Mouse (Mus musculus): ENCODE results near the gene Rpl23a. TPM values are rescaled to one million over a fixed set of nuclear protein-coding genes. Genes with fewer than 3 reads are reported as not detected.
"Not testable (repeated sequence)": the region's sequence is repeated elsewhere in the genome, so short reads cannot be mapped to it uniquely, and the experiment has no call there.

Rpl23a gene
- polyA plus RNA-seq, 1 experiment = 867 TPM

DNA sequence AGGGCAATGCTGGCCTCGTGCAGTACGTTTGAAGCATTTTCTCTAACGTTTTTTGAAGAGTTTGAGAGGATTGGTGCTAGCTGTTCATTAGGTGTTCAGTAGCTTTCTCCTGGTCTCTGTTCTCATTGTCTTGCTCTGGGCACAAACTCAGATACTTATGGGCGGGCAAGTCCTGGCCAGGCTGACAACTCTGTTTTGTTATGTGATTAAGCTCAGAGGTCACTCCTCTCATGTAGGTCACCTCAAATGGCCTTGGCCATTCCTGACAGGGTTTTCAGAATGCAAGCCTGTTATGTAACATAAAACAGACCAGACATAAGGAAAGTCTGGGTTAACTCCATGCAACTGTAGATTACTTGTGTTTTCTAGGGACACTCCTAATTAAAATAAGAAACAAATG, 45.8 kb downstream of the Rpl23a start:
- no peak for TF ChIP-seq POLR2A (IDR thresholded peaks at IDR 0.05; ENCODE audit: borderline replicate concordance, low read depth, low read length)
- TF ChIP-seq CTCF (IDR thresholded peaks at IDR 0.05; ENCODE audit: low read depth, low read length) = no peak
- Histone ChIP-seq H3K27ac (ENCODE audit: insufficient read depth, low read depth, low read length) (no peak overlapping the region), H3K4me1 (ENCODE audit: control insufficient read depth, insufficient read depth, low read length) (peaks cover 15% of the 10 kb centered on the region), H3K4me3 (ENCODE audit: insufficient read depth, low read length) (no peak overlapping the region)

DNA sequence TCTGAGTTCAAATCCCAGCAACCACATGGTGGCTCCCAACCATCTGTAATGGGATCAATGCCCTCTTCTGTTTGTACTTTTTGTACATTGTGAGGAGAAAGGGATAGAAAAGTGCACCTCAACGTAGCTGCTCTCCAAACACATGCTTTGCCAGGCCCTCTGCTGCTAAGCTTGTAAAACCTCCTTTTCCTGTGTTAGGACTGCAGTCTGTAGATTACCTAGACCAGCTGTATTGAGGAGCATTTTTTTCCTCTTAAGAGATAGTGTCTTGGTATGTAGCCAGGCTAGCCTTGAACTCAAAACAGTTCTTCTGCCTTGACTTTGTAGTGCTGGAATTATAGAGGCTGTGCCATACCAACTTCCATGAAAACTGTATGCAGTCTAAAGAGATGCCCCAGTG, 47.3 kb downstream of the Rpl23a start:
- peaks cover 15% of the 10 kb centered on the region for H3K4me1 ChIP-seq (ENCODE audit: control insufficient read depth, insufficient read depth, low read length)
- no peak for TF ChIP-seq POLR2A (IDR thresholded peaks at IDR 0.05; ENCODE audit: borderline replicate concordance, low read depth, low read length)
- no peak for TF ChIP-seq CTCF (IDR thresholded peaks at IDR 0.05; ENCODE audit: low read depth, low read length)
- H3K27ac ChIP-seq (ENCODE audit: insufficient read depth, low read depth, low read length) = no peak overlapping the region
- H3K4me3 ChIP-seq (ENCODE audit: insufficient read depth, low read length) = no peak overlapping the region

DNA sequence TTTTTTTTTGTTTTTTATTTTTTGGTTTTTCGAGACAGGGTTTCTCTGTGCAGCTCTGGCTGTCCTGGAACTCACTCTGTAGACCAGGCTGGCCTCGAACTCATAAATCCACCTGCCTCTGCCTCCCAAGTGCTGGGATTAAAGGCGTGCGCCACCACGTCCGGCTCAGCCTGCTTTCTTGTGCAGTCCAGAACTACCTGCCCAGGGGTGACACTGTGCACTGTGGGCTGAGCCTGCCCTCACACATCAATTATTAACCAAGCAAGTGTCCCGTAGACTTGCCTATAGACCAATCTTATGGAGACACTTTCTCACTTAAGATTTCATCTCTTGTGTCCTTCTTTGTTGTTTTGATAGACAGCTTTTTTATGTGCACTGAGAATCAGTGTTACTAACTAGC, 48.1 kb downstream of the Rpl23a start:
- H3K4me1 ChIP-seq (ENCODE audit: control insufficient read depth, insufficient read depth, low read length) = peaks cover 15% of the 10 kb centered on the region
- H3K4me3 ChIP-seq (ENCODE audit: insufficient read depth, low read length); H3K27ac ChIP-seq (ENCODE audit: insufficient read depth, low read depth, low read length): not testable (repeated sequence)

DNA sequence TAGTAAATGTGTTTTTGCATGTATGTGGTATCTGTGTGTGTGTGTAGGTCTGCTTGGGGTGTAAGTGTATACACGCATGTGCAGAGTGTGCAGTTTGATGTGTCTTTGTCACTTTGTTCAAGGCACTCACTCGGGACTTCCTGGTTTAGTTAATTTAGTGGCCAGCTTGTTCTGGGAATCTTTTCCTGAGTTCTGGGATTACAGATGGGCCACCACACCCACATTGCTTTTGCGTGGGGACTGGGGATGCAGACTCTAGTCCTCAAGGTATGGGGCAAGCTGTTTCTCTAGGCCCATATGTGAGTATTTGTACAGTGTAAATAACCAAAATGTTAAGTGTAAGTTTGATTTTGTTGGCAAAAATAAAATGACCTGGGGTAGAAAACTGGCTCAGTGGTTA, 49.0 kb downstream of the Rpl23a start:
- Histone ChIP-seq H3K27ac (ENCODE audit: insufficient read depth, low read depth, low read length) (no peak overlapping the region), H3K4me1 (ENCODE audit: control insufficient read depth, insufficient read depth, low read length) (peaks cover 15% of the 10 kb centered on the region), H3K4me3 (ENCODE audit: insufficient read depth, low read length) (no peak overlapping the region)
- TF ChIP-seq POLR2A (IDR thresholded peaks at IDR 0.05; ENCODE audit: borderline replicate concordance, low read depth, low read length) = no peak
- TF ChIP-seq CTCF (IDR thresholded peaks at IDR 0.05; ENCODE audit: low read depth, low read length) = no peak

DNA sequence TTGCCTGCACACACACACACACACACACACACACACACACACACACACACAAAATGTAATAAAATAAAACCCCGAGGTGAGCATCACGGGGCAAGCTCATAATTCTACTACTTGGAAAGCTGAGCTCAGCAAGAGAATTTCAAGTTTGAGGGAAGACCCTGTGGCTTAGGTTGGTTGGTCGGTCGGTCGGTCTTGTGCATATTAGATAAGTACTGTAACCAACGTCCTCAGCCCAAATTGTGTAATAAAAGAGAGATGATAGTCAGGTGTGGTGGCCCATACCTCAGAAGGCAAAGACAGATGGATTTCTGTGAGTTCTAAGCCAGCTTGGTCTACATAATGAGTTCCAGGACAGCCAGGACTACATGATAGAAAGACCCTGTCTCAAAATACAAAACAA, 49.5 kb downstream of the Rpl23a start:
- TF ChIP-seq CTCF (IDR thresholded peaks at IDR 0.05; ENCODE audit: low read depth, low read length) (no peak), POLR2A (IDR thresholded peaks at IDR 0.05; ENCODE audit: borderline replicate concordance, low read depth, low read length) (no peak)
- H3K4me1 ChIP-seq (ENCODE audit: control insufficient read depth, insufficient read depth, low read length) = peaks cover 15% of the 10 kb centered on the region
- H3K4me3 ChIP-seq (ENCODE audit: insufficient read depth, low read length) = no peak overlapping the region
- no peak overlapping the region for H3K27ac ChIP-seq (ENCODE audit: insufficient read depth, low read depth, low read length)

Other genes starting within 250 kb of the Rpl23a start
- gene Phf12, start 200.8 kb downstream of the Rpl23a start, polyA plus RNA-seq (2012; ENCODE audit: insufficient read depth, insufficient read length, missing spikeins) = 42.5 and 47.8 TPM in 2 replicates
- 2.8 and 3.5 TPM in 2 replicates for gene Dhrs13, start 151.3 kb downstream of the Rpl23a start, polyA plus RNA-seq (2012; ENCODE audit: insufficient read depth, insufficient read length, missing spikeins)
- gene Flot2, start 145.7 kb downstream of the Rpl23a start, polyA plus RNA-seq (2012; ENCODE audit: insufficient read depth, insufficient read length, missing spikeins) = 59.0 and 64.0 TPM in 2 replicates
- 18.4 and 19.5 TPM in 2 replicates for gene Eral1, start 103.2 kb downstream of the Rpl23a start, polyA plus RNA-seq (2012; ENCODE audit: insufficient read depth, insufficient read length, missing spikeins)
- 9.7 and 11.4 TPM in 2 replicates for gene Fam222b, start 88.9 kb downstream of the Rpl23a start, polyA plus RNA-seq (2012; ENCODE audit: insufficient read depth, insufficient read length, missing spikeins)
- 0.68 TPM in 1 of 2 replicates, not detected in the other for gene Traf4, start 18.0 kb downstream of the Rpl23a start, polyA plus RNA-seq (2012; ENCODE audit: insufficient read depth, insufficient read length, missing spikeins)
- gene Nek8, start 6.9 kb downstream of the Rpl23a start, polyA plus RNA-seq (2012; ENCODE audit: insufficient read depth, insufficient read length, missing spikeins) = 4.8 and 5.2 TPM in 2 replicates
- 2.2 and 2.5 TPM in 2 replicates for gene Tlcd1, start 6.9 kb downstream of the Rpl23a start, polyA plus RNA-seq (2012; ENCODE audit: insufficient read depth, insufficient read length, missing spikeins)
- gene Rab34, start 4.8 kb upstream of the Rpl23a start, polyA plus RNA-seq (2012; ENCODE audit: insufficient read depth, insufficient read length, missing spikeins) = 28.8 and 30.5 TPM in 2 replicates
- gene Proca1, start 9.8 kb upstream of the Rpl23a start, polyA plus RNA-seq (2012; ENCODE audit: insufficient read depth, insufficient read length, missing spikeins) = 0.92 TPM in 1 of 2 replicates, not detected in the other
- 83.1 and 103 TPM in 2 replicates for gene Sdf2, start 62.2 kb upstream of the Rpl23a start, polyA plus RNA-seq (2012; ENCODE audit: insufficient read depth, insufficient read length, missing spikeins)
- gene Supt6, start 62.4 kb upstream of the Rpl23a start, polyA plus RNA-seq (2012; ENCODE audit: insufficient read depth, insufficient read length, missing spikeins) = 33.6 and 39.1 TPM in 2 replicates
- gene 2610507B11Rik, start 78.2 kb upstream of the Rpl23a start, polyA plus RNA-seq (2012; ENCODE audit: insufficient read depth, insufficient read length, missing spikeins) = 168 and 187 TPM in 2 replicates
- gene BC030499, start 107.3 kb upstream of the Rpl23a start, polyA plus RNA-seq (2012; ENCODE audit: insufficient read depth, insufficient read length, missing spikeins) = 3.5 and 4.4 TPM in 2 replicates
- 19.3 and 28.1 TPM in 2 replicates for gene Spag5, start 117.9 kb upstream of the Rpl23a start, polyA plus RNA-seq (2012; ENCODE audit: insufficient read depth, insufficient read length, missing spikeins)
- gene Aldoc, start 139.4 kb upstream of the Rpl23a start, polyA plus RNA-seq (2012; ENCODE audit: insufficient read depth, insufficient read length, missing spikeins) = 21.9 and 31.0 TPM in 2 replicates
- gene Pigs, start 144.8 kb upstream of the Rpl23a start, polyA plus RNA-seq (2012; ENCODE audit: insufficient read depth, insufficient read length, missing spikeins) = 80.8 and 85.9 TPM in 2 replicates
- gene Unc119, start 159.9 kb upstream of the Rpl23a start, polyA plus RNA-seq (2012; ENCODE audit: insufficient read depth, insufficient read length, missing spikeins) = 35.5 and 38.5 TPM in 2 replicates
- not detected in 2 replicates for gene Foxn1, start 203.0 kb upstream of the Rpl23a start, polyA plus RNA-seq (2012; ENCODE audit: insufficient read depth, insufficient read length, missing spikeins)
- gene Slc13a2, start 238.6 kb upstream of the Rpl23a start, polyA plus RNA-seq (2012; ENCODE audit: insufficient read depth, insufficient read length, missing spikeins) = 0.99 and 1.2 TPM in 2 replicates